Mouse (Mus musculus) limb, embryonic 10.5 days (tissue): Measurements from ENCODE around the gene Acmsd. TPM values are rescaled to one million over a fixed set of nuclear protein-coding genes. Genes with fewer than 3 reads are reported as not detected.

Source experiments
- DNase-seq: peaks from one replicate; pipeline ENCODE4 v3.0.0-alpha.2; 2017; ENCODE audit warnings: low spot score
- H3K27ac ChIP-seq: fragments of 300-500 bp; sonication (generic); 2 replicates; pipeline ENCODE4 v1.5.1; 2016; ENCODE audit warnings: mild to moderate bottlenecking
- H3K27me3 ChIP-seq: fragments of 300-500 bp; sonication (generic); 2 replicates; pipeline ENCODE4 v1.6.1; 2016; ENCODE audit warnings: low read depth, mild to moderate bottlenecking; ENCODE audit not compliant: poor library complexity, severe bottlenecking
- H3K36me3 ChIP-seq: fragments of 300-500 bp; sonication (generic); 2 replicates; pipeline ENCODE4 v1.6.1; 2016; ENCODE audit warnings: mild to moderate bottlenecking, moderate library complexity
- H3K4me1 ChIP-seq: fragments of 300-500 bp; sonication (generic); 2 replicates; pipeline ENCODE4 v1.6.1; 2016
- H3K4me3 ChIP-seq: fragments of 300-500 bp; sonication (generic); 2 replicates; pipeline ENCODE4 v1.5.1; 2016; ENCODE audit warnings: mild to moderate bottlenecking, moderate library complexity
- H3K9me3 ChIP-seq: fragments of 300-500 bp; sonication (generic); replicated peaks from 2 replicates; pipeline ENCODE4 v1.6.1; 2016; ENCODE audit warnings: mild to moderate bottlenecking
- WGBS: fragments of 180-500 bp; shearing (Covaris S2); methylation state at CpG from one replicate; pipeline ENCODE4 v1.1.7; 2016; 5-methylcytosine and 5-hydroxymethylcytosine counted together
- polyA plus RNA-seq: library from polyadenylated mRNA; unstranded; fragments of >200 nt; fragmentation: Nextera tagmentation; extraction: Ambion mirVana; gene quantifications from 2 replicates; pipeline ENCODE4 v1.2.1, GENCODE M21; 2016

The Acmsd gene
- 0.23 and 0.29 TPM in 2 replicates for polyA plus RNA-seq

DNA sequence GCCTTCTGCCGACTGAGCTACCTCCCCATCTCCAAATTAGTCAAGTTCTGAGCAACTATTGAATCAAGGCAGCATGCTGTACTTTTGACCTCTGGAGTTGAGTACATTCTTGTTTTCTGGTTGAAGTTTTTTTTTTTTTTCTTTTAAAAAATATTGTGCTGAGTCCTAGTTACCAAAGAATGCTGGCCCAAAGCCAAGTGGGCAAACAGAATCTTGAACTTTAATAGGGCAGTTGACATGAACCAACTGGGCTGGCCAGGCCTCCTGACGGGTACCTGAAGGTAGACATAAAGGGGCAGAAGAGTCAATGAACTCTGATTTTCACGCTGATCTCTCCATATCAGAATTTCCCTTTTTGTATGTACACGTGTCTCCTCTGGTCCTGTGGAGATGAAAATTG, at the start of gene Acmsd:
TSS of gene Acmsd (plus strand) at position 318 of the 400 bp plus-strand sequence.
- no peak within 1 kb of the TSS for H3K4me3 ChIP-seq
- 91% methylated on average over 4 of the region's 4 CpGs for WGBS

DNA sequence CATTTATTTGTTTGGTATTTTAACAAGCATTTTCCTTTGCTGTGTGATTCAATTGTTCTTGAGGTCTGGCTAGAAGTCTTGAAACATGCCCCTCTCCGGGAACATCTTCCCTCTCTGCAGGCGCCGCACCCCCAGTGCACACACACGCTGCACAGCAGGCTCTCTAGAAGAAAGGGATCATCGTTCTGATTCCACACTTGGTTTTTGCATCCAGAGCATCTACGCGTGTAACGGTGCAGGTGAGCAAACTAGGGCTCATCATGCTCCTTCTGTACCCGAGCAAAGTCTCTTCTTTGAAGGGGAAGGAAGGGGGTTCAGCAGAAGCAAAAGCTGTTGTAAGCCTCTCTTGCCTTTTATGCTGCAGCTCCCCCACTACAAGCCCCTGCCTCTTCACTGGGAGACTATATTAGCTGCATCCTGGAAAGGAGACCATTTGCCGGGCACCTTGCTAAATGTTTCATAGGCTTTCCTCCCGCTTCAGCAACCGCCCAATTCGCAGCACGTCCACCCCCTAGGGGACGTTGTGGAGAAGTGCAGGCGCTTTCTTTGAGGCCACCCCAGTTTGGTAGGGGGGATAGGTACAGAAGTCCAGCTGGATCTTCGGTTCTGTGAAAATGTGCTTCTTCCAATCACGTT, 49.6 kb upstream of the Acmsd start, which contains the start of gene Tmem163:
TSS of gene Tmem163 (minus strand) at position 51 of the 636 bp plus-strand sequence.
- Histone ChIP-seq H3K27ac (no peak within 1 kb of the TSS), H3K27me3 (peaks cover 60% of the 10 kb centered on the region), H3K36me3 (no peaks in the 10 kb centered on the region), H3K4me1 (peaks cover 18% of the 10 kb centered on the region), H3K9me3 (no peaks in the 10 kb centered on the region), H3K4me3 (0 out of 2 replicates have a peak within 1 kb of the TSS, but pooled peaks have one; percentile 61)
- DNase-seq = peak; percentile 66
- WGBS = 20% methylated on average over 18 of the region's 18 CpGs

More for the DNA sequence above, at the start of gene Acmsd:
- Histone ChIP-seq H3K4me1 (no peaks in the 10 kb centered on the region), H3K27me3 (no peaks in the 10 kb centered on the region), H3K27ac (no peak within 1 kb of the TSS), H3K36me3 (no peaks in the 10 kb centered on the region), H3K9me3 (no peaks in the 10 kb centered on the region)
- no peak for DNase-seq

DNA sequence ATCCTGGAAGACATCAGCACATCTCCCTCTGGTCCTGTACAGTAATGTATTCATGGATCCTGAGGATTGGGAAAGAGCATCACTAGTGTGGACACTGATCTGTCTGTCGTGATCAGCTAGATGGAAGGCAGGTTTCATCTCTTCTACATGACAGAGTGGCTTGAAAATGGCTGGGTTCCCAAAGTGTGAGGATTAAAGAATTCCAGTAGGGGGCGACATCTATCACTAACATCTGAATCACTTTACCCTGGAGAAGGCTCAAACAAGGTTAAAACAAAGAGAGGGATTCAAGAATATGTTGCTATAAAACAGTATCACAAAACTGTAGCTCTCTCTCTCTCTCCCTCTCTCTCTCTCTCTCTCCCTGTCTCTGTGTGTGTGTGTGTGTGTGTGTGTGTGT, 32.7 kb upstream of the Acmsd start:
- no peak for DNase-seq
- no peak overlapping the region for H3K27ac ChIP-seq
- no peak overlapping the region for H3K4me3 ChIP-seq
- H3K36me3 ChIP-seq = no peaks in the 10 kb centered on the region
- H3K4me1 ChIP-seq = no peaks in the 10 kb centered on the region
- no peaks in the 10 kb centered on the region for H3K9me3 ChIP-seq
- 31% methylated on average over 2 of the region's 2 CpGs for WGBS
- no peaks in the 10 kb centered on the region for H3K27me3 ChIP-seq

DNA sequence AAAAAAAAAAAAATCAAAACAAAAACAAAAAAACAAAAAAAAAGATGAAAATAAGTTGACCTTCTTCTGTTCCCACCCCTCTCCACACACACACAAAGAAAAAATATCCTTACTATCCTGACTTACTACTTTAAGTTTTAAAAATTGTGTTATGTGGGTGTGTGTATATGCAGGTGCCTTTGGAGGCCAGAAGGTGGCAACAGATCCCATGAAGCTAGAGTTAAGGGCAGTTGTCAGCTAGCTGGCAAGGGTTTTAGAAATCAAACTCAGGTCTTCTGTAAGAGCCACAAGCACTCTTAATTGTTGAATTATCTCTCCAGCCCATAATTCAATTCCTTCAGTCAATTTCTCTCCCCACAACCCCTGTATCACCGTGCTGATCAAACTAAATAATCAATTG, 27.0 kb upstream of the Acmsd start:
- WGBS = 89% methylated on average over 1 of the region's 1 CpGs
- DNase-seq = no peak

DNA sequence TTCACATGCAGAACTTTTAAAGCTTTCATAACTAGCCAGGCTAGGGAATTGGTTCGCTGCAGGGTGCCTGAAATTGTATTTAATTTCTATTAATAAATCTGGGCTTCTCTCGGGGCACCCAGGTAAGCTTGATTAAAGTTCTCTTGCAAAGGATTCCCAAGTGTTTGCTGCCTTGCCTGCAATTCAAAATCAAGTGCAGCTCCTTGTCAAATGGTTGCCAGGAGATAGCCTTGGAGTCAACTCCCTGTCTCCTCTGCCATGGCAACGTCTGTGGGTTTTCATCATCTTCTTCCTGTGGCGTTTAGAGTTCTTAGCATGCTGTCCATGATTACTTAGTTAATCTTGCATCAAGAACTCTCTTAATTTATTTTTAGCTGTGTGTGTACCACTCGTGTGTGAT, 22.9 kb upstream of the Acmsd start:
- Histone ChIP-seq H3K9me3 (no peaks in the 10 kb centered on the region), H3K4me1 (no peaks in the 10 kb centered on the region), H3K27me3 (no peaks in the 10 kb centered on the region), H3K27ac (no peak overlapping the region), H3K36me3 (no peaks in the 10 kb centered on the region), H3K4me3 (no peak overlapping the region)
- 81% methylated on average over 5 of the region's 5 CpGs for WGBS
- DNase-seq = no peak

More for the DNA sequence above, 27.0 kb upstream of the Acmsd start:
- Histone ChIP-seq H3K4me1 (no peaks in the 10 kb centered on the region), H3K27ac (no peak overlapping the region), H3K27me3 (no peaks in the 10 kb centered on the region), H3K4me3 (no peak overlapping the region), H3K9me3 (no peaks in the 10 kb centered on the region), H3K36me3 (no peaks in the 10 kb centered on the region)

DNA sequence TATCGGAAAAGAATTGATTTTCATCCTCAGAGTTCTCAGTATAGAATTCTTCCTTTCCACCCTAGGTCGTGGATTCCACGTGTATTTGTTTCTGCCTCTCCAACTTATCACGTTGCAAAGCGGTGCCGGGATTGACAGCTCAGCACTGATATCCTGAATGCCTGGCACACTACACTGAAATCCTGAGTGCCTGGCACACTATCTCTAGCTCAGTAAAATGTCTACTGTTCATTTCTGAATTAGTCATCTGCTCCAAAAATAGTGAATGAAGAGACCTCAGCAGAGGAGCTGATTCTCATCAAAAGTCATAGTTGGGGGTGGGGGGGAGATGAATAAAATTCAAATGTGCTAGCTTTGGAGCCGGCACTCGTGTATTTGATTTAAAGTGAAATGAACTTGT, 12.8 kb upstream of the Acmsd start:
- no peak for DNase-seq
- Histone ChIP-seq H3K9me3 (no peaks in the 10 kb centered on the region), H3K36me3 (no peaks in the 10 kb centered on the region), H3K4me1 (no peaks in the 10 kb centered on the region), H3K4me3 (no peak overlapping the region), H3K27ac (no peak overlapping the region), H3K27me3 (no peaks in the 10 kb centered on the region)
- 91% methylated on average over 8 of the region's 8 CpGs for WGBS

DNA sequence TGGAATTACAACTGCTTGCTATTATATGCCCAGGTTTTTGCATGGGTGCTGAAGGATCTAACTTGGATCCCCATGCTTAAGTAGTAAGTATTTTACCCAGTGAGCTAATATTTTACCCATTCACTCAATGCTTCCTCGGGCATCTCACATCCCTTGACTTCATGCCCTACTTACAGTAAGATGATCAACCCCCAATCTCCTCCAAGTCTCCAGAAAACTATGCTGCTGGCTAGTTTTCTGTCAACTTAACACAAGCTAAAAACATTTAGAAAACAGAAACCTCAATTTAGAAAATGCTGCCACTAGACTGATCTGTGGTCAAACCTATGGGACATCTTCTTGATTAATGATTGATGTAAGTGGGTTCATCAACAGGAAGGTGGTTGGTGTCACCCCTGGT, 10.9 kb upstream of the Acmsd start:
- Histone ChIP-seq H3K36me3 (no peaks in the 10 kb centered on the region), H3K27me3 (no peaks in the 10 kb centered on the region), H3K27ac (no peak overlapping the region), H3K4me1 (no peaks in the 10 kb centered on the region), H3K4me3 (no peak overlapping the region), H3K9me3 (no peaks in the 10 kb centered on the region)
- 93% methylated on average over 1 of the region's 1 CpGs for WGBS
- no peak for DNase-seq

DNA sequence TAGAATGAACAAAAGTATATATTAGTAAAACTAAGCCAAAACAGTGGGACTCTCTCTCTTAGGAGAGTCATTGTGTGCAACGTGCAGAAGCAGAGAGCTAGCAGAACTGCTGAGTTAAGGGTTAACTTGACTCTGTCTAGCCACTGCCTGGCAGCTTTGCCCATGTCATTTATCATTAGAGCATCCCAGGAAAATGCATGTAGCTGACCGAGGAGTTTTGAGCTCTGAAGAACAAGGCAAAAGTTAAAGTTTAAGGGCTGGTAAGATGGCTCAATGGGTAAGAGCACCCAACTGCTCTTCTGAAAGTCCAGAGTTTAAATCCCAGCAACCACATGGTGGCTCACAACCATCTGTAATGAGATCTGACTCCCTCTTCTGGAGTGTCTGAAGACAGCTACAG, 5.6 kb upstream of the Acmsd start:
- H3K36me3 ChIP-seq = no peaks in the 10 kb centered on the region
- no peaks in the 10 kb centered on the region for H3K4me1 ChIP-seq
- WGBS = 62% methylated on average over 2 of the region's 2 CpGs
- no peak for DNase-seq
- no peak overlapping the region for H3K27ac ChIP-seq
- H3K9me3 ChIP-seq = no peaks in the 10 kb centered on the region
- no peak overlapping the region for H3K4me3 ChIP-seq
- no peaks in the 10 kb centered on the region for H3K27me3 ChIP-seq

DNA sequence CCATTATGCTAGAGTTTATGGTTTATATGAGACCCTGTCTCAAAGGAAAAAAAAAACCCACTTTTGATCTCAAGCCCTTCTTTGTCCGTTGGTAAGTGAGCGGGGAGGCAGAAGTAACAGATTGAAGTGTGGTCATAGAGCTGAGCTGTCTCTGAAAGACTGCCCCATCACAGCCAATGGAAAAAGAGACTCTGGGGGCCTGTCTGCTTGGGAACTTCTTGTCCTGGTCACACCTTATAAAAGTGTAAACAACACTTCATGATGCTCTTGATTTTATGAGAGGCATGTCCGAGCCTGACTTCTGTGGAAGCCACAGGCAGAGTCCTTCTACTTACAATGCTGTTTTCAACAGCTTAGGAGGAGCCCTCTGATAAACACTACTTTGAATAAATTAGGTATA, 1.9 kb downstream of the Acmsd start:
- Histone ChIP-seq H3K4me3 (no peak overlapping the region), H3K36me3 (no peaks in the 10 kb centered on the region), H3K27me3 (no peaks in the 10 kb centered on the region), H3K9me3 (no peaks in the 10 kb centered on the region), H3K4me1 (no peaks in the 10 kb centered on the region), H3K27ac (no peak overlapping the region)
- DNase-seq = no peak
- 56% methylated on average over 3 of the region's 3 CpGs for WGBS

DNA sequence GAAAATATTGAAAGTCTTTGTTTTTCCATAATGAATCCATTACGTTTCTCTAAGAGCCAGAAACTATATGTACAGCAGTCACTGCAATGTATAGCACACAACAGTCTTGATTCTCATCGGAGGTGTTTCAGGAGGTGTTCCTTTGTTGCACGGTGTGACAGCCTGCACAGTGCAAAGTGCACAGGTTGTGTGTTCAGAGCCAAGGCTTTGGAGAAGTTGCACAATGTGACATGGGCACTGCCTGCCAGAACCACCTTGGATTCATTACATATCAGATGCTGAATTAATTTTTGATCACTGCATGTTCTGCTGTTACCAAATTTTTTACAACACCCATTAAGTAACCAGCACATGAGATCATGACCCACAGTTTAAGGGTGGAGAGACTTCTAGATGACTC, 3.2 kb downstream of the Acmsd start:
- Histone ChIP-seq H3K27ac (no peak overlapping the region), H3K4me3 (no peak overlapping the region), H3K27me3 (no peaks in the 10 kb centered on the region), H3K4me1 (no peaks in the 10 kb centered on the region), H3K36me3 (no peaks in the 10 kb centered on the region), H3K9me3 (no peaks in the 10 kb centered on the region)
- DNase-seq = no peak
- WGBS = 88% methylated on average over 3 of the region's 3 CpGs

DNA sequence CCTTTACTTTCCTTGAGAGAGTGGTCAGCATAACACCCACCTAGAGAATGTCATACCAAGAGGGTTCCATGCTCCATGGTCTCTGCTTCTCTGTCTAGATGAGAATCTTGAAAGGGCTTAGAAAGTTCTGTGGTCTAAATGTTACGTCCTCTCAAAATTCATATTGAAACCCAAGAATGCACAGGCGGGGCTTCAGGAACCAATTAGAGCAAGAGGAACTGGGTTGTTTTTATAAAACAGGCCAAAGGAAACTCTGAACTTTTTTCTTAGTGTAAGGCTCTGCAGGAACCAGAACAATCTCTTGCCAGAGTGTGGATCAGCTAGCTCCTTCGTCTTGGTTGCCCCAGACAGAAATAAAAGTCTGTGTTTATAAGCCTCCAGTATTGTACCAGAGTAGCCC, 3.6 kb downstream of the Acmsd start:
- no peak for DNase-seq
- Histone ChIP-seq H3K4me3 (no peak overlapping the region), H3K27ac (no peak overlapping the region), H3K4me1 (no peaks in the 10 kb centered on the region), H3K9me3 (no peaks in the 10 kb centered on the region), H3K36me3 (no peaks in the 10 kb centered on the region), H3K27me3 (no peaks in the 10 kb centered on the region)
- WGBS = 73% methylated on average over 3 of the region's 3 CpGs

DNA sequence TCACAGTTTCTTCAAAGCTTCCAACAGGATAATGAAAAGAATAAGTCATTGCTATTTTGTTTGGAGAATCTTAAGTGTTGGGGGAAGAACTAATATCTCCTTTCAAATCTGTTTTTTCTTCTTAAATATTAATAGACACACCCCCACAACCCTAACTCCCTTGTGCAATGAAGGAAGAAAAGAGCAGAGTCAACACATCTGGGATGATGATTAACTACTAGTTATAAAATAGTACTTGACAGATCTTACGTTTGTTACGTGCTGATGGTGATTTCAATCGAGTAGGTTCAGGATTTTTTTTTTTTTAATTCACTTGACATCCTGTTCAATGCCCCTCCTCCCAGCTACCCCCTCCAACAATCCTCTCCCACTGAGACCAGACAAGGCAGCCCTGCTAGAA, 6.1 kb downstream of the Acmsd start:
- 86% methylated on average over 3 of the region's 3 CpGs for WGBS

DNA sequence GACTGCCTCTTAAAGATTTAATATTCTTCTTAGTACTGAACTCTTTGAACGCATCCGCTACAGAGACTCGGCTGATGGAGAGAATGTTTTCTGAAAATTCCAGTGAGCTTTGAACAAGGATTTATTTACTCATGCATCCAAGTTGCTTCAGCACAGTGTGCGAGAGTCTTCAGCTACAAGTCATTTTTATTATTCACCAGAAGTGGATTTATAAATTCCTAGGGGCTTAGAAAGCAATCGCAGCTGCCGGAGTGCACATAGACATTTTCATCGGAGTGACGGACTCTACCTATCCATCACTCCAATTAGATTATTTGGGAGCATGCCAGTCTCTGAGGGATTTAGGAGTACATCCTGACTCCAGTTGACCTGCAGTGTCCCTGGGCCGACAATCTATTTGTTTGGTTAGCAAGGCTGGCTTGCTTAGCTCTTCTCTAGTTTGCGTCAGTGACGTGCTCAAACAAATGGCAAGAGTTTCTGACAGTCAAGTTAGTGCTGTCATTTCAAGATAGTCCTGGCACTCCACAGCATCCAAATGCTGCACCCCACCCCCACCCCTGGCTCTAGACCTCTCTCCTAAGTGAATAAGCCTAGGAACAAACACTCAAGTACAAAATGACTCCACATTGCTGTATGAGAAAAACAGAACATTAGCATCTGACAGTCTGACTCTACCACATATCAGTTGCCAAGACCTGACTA, 21.3 kb downstream of the Acmsd start:
- no peak for DNase-seq
- Histone ChIP-seq H3K4me1 (no peaks in the 10 kb centered on the region), H3K4me3 (no peak overlapping the region), H3K9me3 (no peaks in the 10 kb centered on the region), H3K27ac (no peak overlapping the region), H3K36me3 (no peaks in the 10 kb centered on the region), H3K27me3 (no peaks in the 10 kb centered on the region)
- WGBS = 87% methylated on average over 11 of the region's 11 CpGs

More for the DNA sequence above, 6.1 kb downstream of the Acmsd start:
- DNase-seq = no peak
- Histone ChIP-seq H3K36me3 (no peaks in the 10 kb centered on the region), H3K27me3 (no peaks in the 10 kb centered on the region), H3K4me3 (no peak overlapping the region), H3K4me1 (no peaks in the 10 kb centered on the region), H3K9me3 (no peaks in the 10 kb centered on the region), H3K27ac (no peak overlapping the region)
